Mouse (Mus musculus) kidney, adult 2 months (tissue): ENCODE data around the gene Ttbk2.

Experiments used
- CTCF ChIP-seq: fragments of 200-500 bp; conservative IDR thresholded peaks from 2 replicates; pipeline ENCODE4 v1.5.1; 2011; ENCODE audit warnings: low read depth, mild to moderate bottlenecking, control low read depth, low read length, moderate library complexity, mixed read lengths; ENCODE audit not compliant: insufficient read depth, insufficient read length
- POLR2A ChIP-seq: fragments of 200-500 bp; IDR thresholded peaks from one replicate; pipeline ENCODE4 v1.6.1; 2011; ENCODE audit warnings: low read depth, low read length, control low read depth

- TF ChIP-seq CTCF (no peak), POLR2A (no peak)
These were observed 21.3 kb upstream of the Ttbk2 start for GRCm38 (mm10) chr2:120871447-120872336.
